In the genomic region with DNA sequence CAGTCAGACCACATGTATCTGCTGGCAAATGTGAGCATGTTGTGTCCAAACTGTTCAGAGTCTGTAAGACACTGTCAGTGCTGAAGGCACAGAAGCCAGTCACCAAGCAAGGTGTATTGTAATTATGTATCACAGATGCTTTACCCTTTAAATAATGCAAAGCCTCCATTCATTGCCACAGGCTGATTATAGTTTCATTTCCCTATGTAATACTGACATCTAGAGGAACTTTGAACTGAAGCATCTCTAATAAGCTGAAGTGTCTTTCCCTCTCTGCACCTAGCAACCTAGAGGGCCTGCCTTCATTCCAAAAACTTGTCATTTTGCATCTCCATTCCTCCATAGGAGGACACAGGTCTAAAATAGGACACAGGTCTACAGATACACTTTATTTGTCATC, we compare ENCODE assay signal across 15 mouse cellular contexts. TPM values are rescaled to one million over a fixed set of nuclear protein-coding genes. Genes with fewer than 3 reads are reported as not detected.
A peak's percentile ranks its signal among the peaks of the same experiment; 100 is the strongest.
DNase-seq lines count a peak whose midpoint lies in the region; ATAC-seq and TF ChIP-seq lines count a peak whose summit lies in the region.
"Had no signal": no experiment of that assay in that cellular context is flagged by ENCODE, and none has a peak within 500 bp of the region (broad histone marks: within the 10 kb centered on the region; RNA-seq: fewer than 3 reads in every experiment).

No protein-coding gene starts in this region.

- intact Hi-C loops in gastrocnemius, adult 2 months (cut with DNase I): no loop called here

- H3K36me3 ChIP-seq in lung, postnatal 0 days (ENCODE audit: insufficient read depth, low read length): no peaks in the 10 kb centered on the region
- H3K36me3 ChIP-seq in neural tube, embryonic 15.5 days: no peaks in the 10 kb centered on the region
- H3K36me3 ChIP-seq: limb, embryonic 15.5 days; stomach, embryonic 15.5 days had no signal

- no peak for DNase-seq in gastrocnemius, adult 2 months
- no peak for DNase-seq in gastrocnemius, postnatal 25 days
- no peak for DNase-seq in lung, postnatal 0 days (ENCODE audit: low spot score)
- DNase-seq in lung, adult 18-20 months: no peak
- peak; percentile 42 for DNase-seq in adipocyte (ENCODE audit: low spot score)
- no peak for DNase-seq in spleen, postnatal 36 days (ENCODE audit: low spot score in 2 of 2)
- DNase-seq: layer of hippocampus, adult 9-11 months; lung, postnatal 36 days; right cerebral cortex, adult 18-20 months had no signal

- no peak for TF ChIP-seq EP300 in lung, postnatal 0 days (IDR thresholded peaks at IDR 0.05)

- no peaks in the 10 kb centered on the region for H3K9me3 ChIP-seq in lung, postnatal 0 days (ENCODE audit: low read length)
- H3K9me3 ChIP-seq in neural tube, embryonic 15.5 days (replicated peaks): no peaks in the 10 kb centered on the region
- H3K9me3 ChIP-seq: limb, embryonic 15.5 days; stomach, embryonic 15.5 days had no signal

- H3K4me2 ChIP-seq in lung, postnatal 0 days (replicated peaks; ENCODE audit: low read depth, low read length): no peak overlapping the region
- H3K4me2 ChIP-seq in neural tube, embryonic 15.5 days: no peak overlapping the region
- H3K4me2 ChIP-seq: heart, embryonic 11.5 days; limb, embryonic 15.5 days; stomach, embryonic 15.5 days had no signal

- H3K27me3 ChIP-seq in lung, postnatal 0 days (replicated peaks; ENCODE audit: insufficient read depth, low read length): no peaks in the 10 kb centered on the region
- no peaks in the 10 kb centered on the region for H3K27me3 ChIP-seq in neural tube, embryonic 15.5 days (replicated peaks)
- H3K27me3 ChIP-seq: limb, embryonic 15.5 days; stomach, embryonic 15.5 days had no signal

- TF ChIP-seq CTCF in gastrocnemius, adult 2 months (IDR thresholded peaks at IDR 0.05): peak; percentile 32; the same call in 1 of the 2 replicates
- TF ChIP-seq CTCF in lung, postnatal 0 days (IDR thresholded peaks at IDR 0.05): peak; percentile 29; the same call in 1 of the 2 replicates

- no peak for ATAC-seq in lung, postnatal 0 days
- ATAC-seq in neural tube, embryonic 15.5 days (ENCODE audit: low FRiP score): peak; percentile 75
- no peak for ATAC-seq in activated CD4-positive, CD25-positive, alpha-beta regulatory T cell, adult 4 months

- H3K27ac ChIP-seq in gastrocnemius, adult 2 months: 0 out of 2 replicates have a peak overlapping the region, but pooled peaks have one; percentile 1
- H3K27ac ChIP-seq in lung, postnatal 0 days (ENCODE audit: low read length): no peak overlapping the region
- no peak overlapping the region for H3K27ac ChIP-seq in neural tube, embryonic 15.5 days (replicated peaks)
- H3K27ac ChIP-seq: limb, embryonic 15.5 days; stomach, embryonic 15.5 days had no signal

- no peak overlapping the region for H3K4me3 ChIP-seq in gastrocnemius, adult 2 months
- no peak overlapping the region for H3K4me3 ChIP-seq in lung, postnatal 0 days (ENCODE audit: low read depth, low read length)
- no peak overlapping the region for H3K4me3 ChIP-seq in neural tube, embryonic 15.5 days (replicated peaks)
- H3K4me3 ChIP-seq: limb, embryonic 15.5 days; stomach, embryonic 15.5 days had no signal

- no peak overlapping the region for H3K9ac ChIP-seq in lung, postnatal 0 days (replicated peaks; ENCODE audit: low read depth)
- H3K9ac ChIP-seq in neural tube, embryonic 15.5 days (replicated peaks): no peak overlapping the region
- H3K9ac ChIP-seq: limb, embryonic 15.5 days; stomach, embryonic 15.5 days had no signal

- H3K4me1 ChIP-seq in lung, postnatal 0 days (ENCODE audit: insufficient read depth, low read depth, low read length): no peaks in the 10 kb centered on the region
- no peaks in the 10 kb centered on the region for H3K4me1 ChIP-seq in neural tube, embryonic 15.5 days
- H3K4me1 ChIP-seq: limb, embryonic 15.5 days; stomach, embryonic 15.5 days had no signal

RNA-seq across cellular contexts. Expression of a gene that starts 52.5 kb away (rescaled TPM):
- 1,000 to 10,000 TPM in 1 of 2 experiments, 100 to 1,000 TPM in 1; 466 to 1,631 TPM for total RNA-seq in gastrocnemius, adult 2 months (2021)
- 1,000 to 10,000 TPM in 1 of 2 experiments, 100 to 1,000 TPM in 1; 560 to 1,240 TPM for total RNA-seq in gastrocnemius, postnatal 25 days (2021)
- polyA plus RNA-seq in lung, postnatal 0 days (2015; fragmentation: Nextera tagmentation; extraction: Ambion mirVana): 0.02 TPM in 1 of 2 replicates, not detected in the other
- 0.40 and 0.52 TPM in 2 replicates for polyA plus RNA-seq in neural tube, embryonic 15.5 days (2015; fragmentation: Nextera tagmentation; extraction: Ambion mirVana)
- not detected for polyA plus RNA-seq in activated CD4-positive, CD25-positive, alpha-beta regulatory T cell, adult 4 months (2017; shearing (Covaris generic))
- polyA plus RNA-seq: intestine, embryonic 14.5 days had no signal
